Mouse (Mus musculus): ENCODE results near the gene 6430550D23Rik.

GRCm38 (mm10) chr2:155929531-155930442, 78.0 kb downstream of the 6430550D23Rik start, which contains the start of gene Uqcc1:
- TF ChIP-seq TAL1 (IDR thresholded peaks at IDR 0.05; ENCODE audit: low read length) (no peak), GATA1 (IDR thresholded peaks at IDR 0.05; ENCODE audit: low read length) (no peak)
